Mouse (Mus musculus): ENCODE results near the gene Tipin. TPM values are rescaled to one million over a fixed set of nuclear protein-coding genes. Genes with fewer than 3 reads are reported as not detected.
"Not testable (repeated sequence)": the region's sequence is repeated elsewhere in the genome, so short reads cannot be mapped to it uniquely, and the experiment has no call there.

The Tipin gene
- polyA plus RNA-seq, 1 experiment = 40.8 TPM

- no peak for DNase-seq
- H3K27me3 ChIP-seq (ENCODE audit: control insufficient read depth, insufficient read depth, low read length) = no peaks in the 10 kb centered on the region
- H3K4me1 ChIP-seq (ENCODE audit: control insufficient read depth, insufficient read depth, low read length) = no peaks in the 10 kb centered on the region; the same call in 1 of the 2 replicates
- H3K4me3 ChIP-seq (replicated peaks; ENCODE audit: insufficient read depth, low read depth, low read length) = no peak overlapping the region
- 91% methylated on average over 3 of the region's 3 CpGs for WGBS
- TF ChIP-seq CTCF (IDR thresholded peaks at IDR 0.05; ENCODE audit: borderline replicate concordance, insufficient read depth, low read depth, low read length) (no peak), POLR2A (IDR thresholded peaks at IDR 0.05; ENCODE audit: borderline replicate concordance, insufficient read depth, low read length) (no peak)
- H3K27ac ChIP-seq (ENCODE audit: insufficient read depth, low read length) = no peak overlapping the region
These were observed 25.2 kb upstream of the Tipin start for GRCm38 (mm10) chr9:64256204-64256603.

GRCm38 (mm10) chr9:64259906-64260305 lies 21.5 kb upstream of the Tipin start:
- Histone ChIP-seq H3K27ac (ENCODE audit: insufficient read depth, low read length) (no peak overlapping the region), H3K4me1 (ENCODE audit: control insufficient read depth, insufficient read depth, low read length) (no peaks in the 10 kb centered on the region), H3K27me3 (ENCODE audit: control insufficient read depth, insufficient read depth, low read length) (no peaks in the 10 kb centered on the region), H3K4me3 (replicated peaks; ENCODE audit: insufficient read depth, low read depth, low read length) (no peak overlapping the region)
- WGBS = 89% methylated on average over 5 of the region's 5 CpGs
- no peak for DNase-seq
- TF ChIP-seq CTCF (IDR thresholded peaks at IDR 0.05; ENCODE audit: borderline replicate concordance, insufficient read depth, low read depth, low read length) (no peak), POLR2A (IDR thresholded peaks at IDR 0.05; ENCODE audit: borderline replicate concordance, insufficient read depth, low read length) (no peak)

GRCm38 (mm10) chr9:64261023-64261422 lies 20.4 kb upstream of the Tipin start:
- no peaks in the 10 kb centered on the region for H3K27me3 ChIP-seq (ENCODE audit: control insufficient read depth, insufficient read depth, low read length)
- WGBS = 89% methylated on average over 4 of the region's 4 CpGs
- H3K4me1 ChIP-seq (ENCODE audit: control insufficient read depth, insufficient read depth, low read length) = no peaks in the 10 kb centered on the region
- DNase-seq = no peak
- no peak overlapping the region for H3K4me3 ChIP-seq (replicated peaks; ENCODE audit: insufficient read depth, low read depth, low read length)
- TF ChIP-seq CTCF (IDR thresholded peaks at IDR 0.05; ENCODE audit: borderline replicate concordance, insufficient read depth, low read depth, low read length) (no peak), POLR2A (IDR thresholded peaks at IDR 0.05; ENCODE audit: borderline replicate concordance, insufficient read depth, low read length) (no peak)
- H3K27ac ChIP-seq (ENCODE audit: insufficient read depth, low read length) = no peak overlapping the region

- no peaks in the 10 kb centered on the region for H3K27me3 ChIP-seq (ENCODE audit: control insufficient read depth, insufficient read depth, low read length)
- no peak overlapping the region for H3K27ac ChIP-seq (ENCODE audit: insufficient read depth, low read length)
- TF ChIP-seq CTCF (IDR thresholded peaks at IDR 0.05; ENCODE audit: borderline replicate concordance, insufficient read depth, low read depth, low read length) (no peak), POLR2A (IDR thresholded peaks at IDR 0.05; ENCODE audit: borderline replicate concordance, insufficient read depth, low read length) (no peak)
- H3K4me1 ChIP-seq (ENCODE audit: control insufficient read depth, insufficient read depth, low read length) = no peaks in the 10 kb centered on the region
- no peak overlapping the region for H3K4me3 ChIP-seq (replicated peaks; ENCODE audit: insufficient read depth, low read depth, low read length)
- 38% methylated on average over 1 of the region's 1 CpGs for WGBS
- no peak for DNase-seq
These were observed 16.6 kb upstream of the Tipin start for GRCm38 (mm10) chr9:64264813-64265212.

- no peaks in the 10 kb centered on the region for H3K27me3 ChIP-seq (ENCODE audit: control insufficient read depth, insufficient read depth, low read length)
- no peak overlapping the region for H3K4me3 ChIP-seq (replicated peaks; ENCODE audit: insufficient read depth, low read depth, low read length)
- H3K27ac ChIP-seq (ENCODE audit: insufficient read depth, low read length) = no peak overlapping the region
- DNase-seq = no peak
- TF ChIP-seq POLR2A (IDR thresholded peaks at IDR 0.05; ENCODE audit: borderline replicate concordance, insufficient read depth, low read length) = no peak
- TF ChIP-seq CTCF (IDR thresholded peaks at IDR 0.05; ENCODE audit: borderline replicate concordance, insufficient read depth, low read depth, low read length) = no peak
- H3K4me1 ChIP-seq (ENCODE audit: control insufficient read depth, insufficient read depth, low read length) = no peaks in the 10 kb centered on the region
- WGBS = 100% methylated on average over 1 of the region's 1 CpGs
These were observed 14.2 kb upstream of the Tipin start for GRCm38 (mm10) chr9:64267231-64267630.

- WGBS = 87% methylated on average over 10 of the region's 10 CpGs
- no peak overlapping the region for H3K4me3 ChIP-seq (replicated peaks; ENCODE audit: insufficient read depth, low read depth, low read length)
- no peaks in the 10 kb centered on the region for H3K4me1 ChIP-seq (ENCODE audit: control insufficient read depth, insufficient read depth, low read length)
- TF ChIP-seq POLR2A (IDR thresholded peaks at IDR 0.05; ENCODE audit: borderline replicate concordance, insufficient read depth, low read length) (no peak), CTCF (IDR thresholded peaks at IDR 0.05; ENCODE audit: borderline replicate concordance, insufficient read depth, low read depth, low read length) (no peak)
- H3K27me3 ChIP-seq (ENCODE audit: control insufficient read depth, insufficient read depth, low read length) = no peaks in the 10 kb centered on the region
- no peak for DNase-seq
- no peak overlapping the region for H3K27ac ChIP-seq (ENCODE audit: insufficient read depth, low read length)
These were observed 13.2 kb upstream of the Tipin start for GRCm38 (mm10) chr9:64268196-64268595.

- not testable (repeated sequence) for DNase-seq; H3K27ac ChIP-seq (ENCODE audit: insufficient read depth, low read length); H3K4me1 ChIP-seq (ENCODE audit: control insufficient read depth, insufficient read depth, low read length); H3K27me3 ChIP-seq (ENCODE audit: control insufficient read depth, insufficient read depth, low read length); H3K4me3 ChIP-seq (replicated peaks; ENCODE audit: insufficient read depth, low read depth, low read length)
- WGBS = 91% methylated on average over 8 of the region's 8 CpGs
These were observed 12.5 kb upstream of the Tipin start for GRCm38 (mm10) chr9:64268836-64269235.

- H3K4me3 ChIP-seq (replicated peaks; ENCODE audit: insufficient read depth, low read depth, low read length) = no peak overlapping the region
- no peaks in the 10 kb centered on the region for H3K4me1 ChIP-seq (ENCODE audit: control insufficient read depth, insufficient read depth, low read length)
- TF ChIP-seq POLR2A (IDR thresholded peaks at IDR 0.05; ENCODE audit: borderline replicate concordance, insufficient read depth, low read length) (no peak), CTCF (IDR thresholded peaks at IDR 0.05; ENCODE audit: borderline replicate concordance, insufficient read depth, low read depth, low read length) (no peak)
- DNase-seq = no peak
- 50% methylated on average over 3 of the region's 3 CpGs for WGBS
- no peak overlapping the region for H3K27ac ChIP-seq (ENCODE audit: insufficient read depth, low read length)
- no peaks in the 10 kb centered on the region for H3K27me3 ChIP-seq (ENCODE audit: control insufficient read depth, insufficient read depth, low read length)
These were observed 10.1 kb upstream of the Tipin start for GRCm38 (mm10) chr9:64271249-64271648.
